Mouse (Mus musculus) monocyte, adult 5-6 weeks (primary cell): ENCODE measurements at regions not wholly inside any gene's neighbourhood (a gene's known extent, or its start where the extent isn't known, plus 50 kb on each side); places are given as distances from the start of the nearest gene placed in this dataset.
"Not testable (repeated sequence)": the region's sequence is repeated elsewhere in the genome, so short reads cannot be mapped to it uniquely, and the experiment has no call there.

ENCODE experiments used
- ATAC-seq: fragments of 153-309, 156-312 bp; replicated peaks from 2 replicates; pipeline ENCODE4 v1.8.0; 2017; ENCODE audit warnings: mild to moderate bottlenecking; ENCODE audit not compliant: low TSS enrichment, insufficient number of reproducible peaks, severe bottlenecking, poor library complexity, low FRiP score

DNA sequence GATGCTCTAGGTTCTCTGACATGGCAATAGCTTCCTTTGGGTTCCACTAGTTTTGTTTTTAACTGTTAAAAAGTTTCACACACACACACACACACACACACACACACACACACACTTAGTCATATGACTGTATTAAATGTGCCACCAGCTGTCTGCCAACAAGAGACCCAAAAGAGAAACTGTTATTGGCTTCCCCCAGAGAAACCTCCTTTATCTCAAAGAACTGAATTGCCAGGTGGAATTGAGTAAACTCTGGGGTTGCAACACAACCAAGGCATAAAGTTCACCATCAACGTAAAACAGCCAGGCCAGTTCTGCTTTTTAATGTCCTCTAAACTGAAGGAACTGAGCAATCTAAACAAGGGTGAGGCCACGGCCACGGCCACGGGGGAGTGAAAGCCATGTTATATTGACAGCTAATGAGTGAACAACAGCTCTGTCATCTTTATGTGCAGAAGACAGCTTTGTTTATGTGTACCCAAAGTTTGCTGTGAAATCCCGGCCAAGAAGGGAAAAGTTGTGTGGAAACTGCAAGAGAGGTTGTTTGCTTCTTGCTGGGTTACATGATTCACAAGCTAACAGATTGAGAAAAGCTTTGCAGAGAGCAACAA is 69.3 kb downstream of the Btg1 start:
- peak; percentile 81 for ATAC-seq

DNA sequence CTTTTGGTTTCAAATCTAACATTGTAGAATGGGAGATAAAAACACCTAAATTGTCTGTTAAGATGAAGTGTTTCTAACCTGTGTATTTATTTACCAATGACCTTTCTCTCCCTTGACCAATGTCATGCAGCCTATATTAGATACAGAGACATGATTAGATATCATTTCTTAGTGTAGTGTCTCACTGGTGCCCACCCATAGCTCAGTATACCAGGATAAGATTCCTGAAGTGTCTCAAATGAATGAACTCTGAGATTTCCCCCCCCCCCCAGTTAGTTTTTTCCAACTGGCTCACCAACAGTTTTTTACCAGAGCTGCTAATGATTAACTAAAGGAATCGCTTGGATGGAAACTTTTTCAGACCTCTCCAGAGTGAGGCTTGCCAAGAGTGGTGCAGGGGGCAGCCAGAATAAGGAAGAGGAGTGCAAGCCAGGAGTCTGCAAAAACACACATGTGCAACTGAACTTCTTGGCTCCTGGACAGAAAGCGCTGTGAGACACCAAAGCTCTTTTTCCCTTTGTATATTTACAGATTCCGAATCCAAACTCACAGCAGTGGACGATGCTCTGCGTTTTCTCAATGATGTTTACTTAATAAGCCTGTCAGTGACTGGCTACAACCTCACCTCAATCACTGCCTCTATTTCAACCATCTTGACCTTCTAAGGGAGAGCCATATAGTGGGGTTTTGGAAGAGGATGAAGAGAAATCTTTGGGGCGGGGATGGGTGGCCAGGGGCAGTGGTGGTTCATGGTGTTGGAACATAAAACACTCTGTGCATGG is 70.0 kb downstream of the Btg1 start:
- no peak for ATAC-seq

DNA sequence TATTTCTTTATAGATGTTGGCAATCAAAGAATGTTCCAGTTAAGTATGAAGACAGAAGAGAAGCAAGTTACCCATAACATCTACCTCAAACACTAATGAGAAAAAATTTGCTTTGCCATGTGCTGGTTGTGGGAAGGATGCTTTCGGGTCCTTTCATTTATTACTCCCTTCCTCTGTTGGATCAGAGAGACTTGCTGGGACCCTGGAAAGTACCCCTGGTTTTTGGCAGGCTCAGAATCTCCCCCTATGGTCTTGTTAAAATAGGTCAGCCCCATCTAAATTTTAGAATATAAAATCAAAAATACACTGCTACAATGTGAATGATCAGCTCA is 70.6 kb downstream of the Btg1 start:
- no peak for ATAC-seq

DNA sequence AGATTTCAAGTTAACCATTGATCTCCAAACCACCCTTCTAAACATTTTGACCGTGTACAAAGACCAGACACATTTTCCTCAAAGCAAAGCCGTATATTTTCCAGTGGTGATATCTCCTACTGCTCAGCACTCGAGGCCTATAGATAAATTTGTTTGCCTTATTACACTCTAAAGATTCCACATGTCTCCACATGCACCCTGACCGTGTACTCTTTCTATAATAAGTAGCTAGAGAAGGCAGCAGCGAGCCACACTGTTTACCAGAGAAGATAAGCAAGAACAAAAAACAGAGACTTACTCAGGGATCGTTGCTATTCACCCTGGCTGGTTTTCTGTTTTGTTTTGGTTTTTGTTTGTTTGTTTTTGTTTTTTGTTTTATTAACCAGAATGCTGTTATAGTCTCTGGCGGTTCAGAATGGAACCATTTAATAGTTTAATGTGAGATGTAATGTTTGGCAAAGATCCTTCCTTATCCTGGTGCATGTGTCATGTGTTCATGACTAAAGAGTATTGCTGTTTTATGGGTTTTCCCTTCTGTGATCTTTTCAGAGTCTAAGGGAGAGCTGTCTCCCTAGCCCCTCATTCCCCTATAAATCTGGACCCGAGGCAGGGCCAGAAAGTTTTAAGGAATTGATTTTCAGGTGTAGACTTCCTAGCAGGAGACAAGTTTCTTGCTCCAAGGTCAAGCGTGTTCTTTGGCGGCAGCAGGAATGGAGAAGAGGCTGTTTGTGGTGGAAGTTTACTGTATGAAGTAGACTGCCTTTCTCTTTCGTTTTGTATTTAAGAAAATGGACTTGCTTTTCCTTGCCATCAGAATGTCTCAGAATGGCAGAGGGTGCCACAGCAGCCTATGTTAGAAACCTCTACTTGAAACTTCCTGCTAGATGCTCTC is 73.4 kb downstream of the Btg1 start:
- ATAC-seq, result no peak

DNA sequence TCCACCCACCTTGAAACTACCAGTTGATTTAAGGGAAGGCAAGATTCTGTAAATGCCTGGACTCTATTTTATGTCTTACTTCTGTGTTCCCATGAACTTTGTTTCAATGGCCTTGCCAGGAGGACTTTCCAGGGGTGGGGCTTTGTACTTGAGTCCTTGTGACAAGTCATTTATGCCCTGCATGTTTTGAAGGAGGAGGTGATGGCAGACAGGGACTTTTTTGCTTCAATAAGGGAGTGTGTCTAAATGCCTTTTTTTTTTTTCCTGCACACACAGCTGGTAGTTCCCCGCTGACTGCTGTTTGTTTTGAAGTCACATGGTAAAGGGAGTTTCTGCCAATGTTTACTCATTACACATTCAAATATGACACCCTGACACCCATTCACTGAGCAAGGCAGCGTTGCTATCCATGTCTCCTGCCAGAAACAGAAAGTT is 74.1 kb downstream of the Btg1 start:
- peak; percentile 64 for ATAC-seq

DNA sequence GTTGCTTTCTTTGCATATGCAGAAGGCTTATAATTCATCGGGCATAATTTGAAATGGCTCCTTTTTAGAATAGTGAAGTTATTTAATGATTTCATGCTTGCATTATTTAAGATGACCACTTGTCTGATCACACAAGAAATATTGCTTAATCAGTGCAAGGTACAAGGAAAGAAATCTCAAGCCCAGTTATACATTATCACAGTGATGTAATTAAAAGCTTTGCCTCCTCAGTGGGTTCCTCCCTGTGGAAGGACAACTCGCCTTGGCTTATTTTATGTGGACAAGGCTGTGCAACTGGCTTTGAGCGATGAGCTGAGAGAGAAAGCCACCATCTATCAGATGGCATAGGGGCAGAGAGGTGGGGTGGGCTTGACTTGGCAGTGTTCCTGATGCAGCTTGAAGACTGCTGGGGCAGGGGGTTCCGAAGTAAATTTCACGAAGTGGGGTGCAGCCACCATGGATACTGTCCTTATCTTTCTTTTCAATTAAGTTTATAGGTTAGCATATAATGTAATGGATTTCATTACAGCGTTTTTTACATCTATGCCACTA is 74.6 kb downstream of the Btg1 start:
- ATAC-seq, result 0 out of 2 replicates have a peak, but pooled peaks have one; percentile 4

DNA sequence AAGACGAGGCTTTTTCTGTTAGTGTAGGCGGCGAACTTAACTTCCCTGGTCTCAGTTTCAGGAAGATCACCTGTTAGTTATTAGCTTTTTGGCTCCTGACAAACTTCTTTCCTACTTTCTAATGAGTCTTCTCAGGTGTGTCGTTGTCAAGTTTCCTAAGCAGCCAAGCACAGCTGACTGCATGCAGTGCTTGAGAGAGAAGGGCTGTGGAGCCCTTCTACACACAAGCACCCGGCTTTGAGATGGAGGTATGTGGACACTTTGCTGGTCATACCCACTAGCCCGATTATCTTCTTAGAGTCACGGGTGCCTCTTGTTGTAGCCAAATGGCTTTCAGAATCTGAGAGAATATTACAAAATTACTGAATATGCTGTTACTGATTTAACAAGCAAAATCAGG is 76.0 kb downstream of the Btg1 start:
- ATAC-seq, result no peak

DNA sequence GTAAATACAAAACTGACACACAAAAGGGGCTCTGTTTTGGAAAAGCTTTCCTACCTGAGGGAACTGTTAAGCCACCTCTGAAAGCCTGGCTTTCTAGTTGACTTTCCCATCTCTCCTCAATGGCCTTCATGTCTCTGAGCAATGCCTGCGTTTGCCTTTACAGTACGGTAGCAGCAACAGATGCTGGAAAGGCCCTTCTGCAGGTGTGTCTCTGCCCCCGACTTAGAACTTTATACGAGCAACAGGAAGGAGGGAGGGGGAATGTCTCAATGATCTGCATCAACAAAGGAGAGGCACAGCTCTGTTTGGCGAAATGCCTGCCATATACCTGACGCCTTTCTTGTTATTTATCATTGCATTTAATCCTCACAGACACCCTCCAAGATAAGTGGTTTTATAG is 77.0 kb downstream of the Btg1 start:
- ATAC-seq, result no peak

DNA sequence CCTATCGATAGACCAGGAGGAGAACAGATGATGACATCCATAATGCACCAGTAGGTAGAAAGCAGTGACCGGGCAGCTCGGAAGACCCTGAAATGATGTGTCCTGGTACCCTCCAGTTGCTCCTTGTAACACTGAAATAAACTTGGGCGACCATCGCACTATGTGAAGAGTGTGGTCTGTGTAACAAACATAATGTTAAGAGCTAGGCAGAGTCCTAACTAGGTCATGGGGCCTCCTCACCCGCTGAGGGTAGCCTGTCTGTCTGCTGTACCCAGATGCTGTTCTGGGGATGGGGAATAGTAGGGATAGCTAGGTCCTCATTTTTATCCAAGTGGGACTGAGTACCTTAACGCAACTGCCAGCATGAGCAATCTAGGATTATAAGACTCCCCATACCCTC is 79.8 kb downstream of the Btg1 start:
- no peak for ATAC-seq

DNA sequence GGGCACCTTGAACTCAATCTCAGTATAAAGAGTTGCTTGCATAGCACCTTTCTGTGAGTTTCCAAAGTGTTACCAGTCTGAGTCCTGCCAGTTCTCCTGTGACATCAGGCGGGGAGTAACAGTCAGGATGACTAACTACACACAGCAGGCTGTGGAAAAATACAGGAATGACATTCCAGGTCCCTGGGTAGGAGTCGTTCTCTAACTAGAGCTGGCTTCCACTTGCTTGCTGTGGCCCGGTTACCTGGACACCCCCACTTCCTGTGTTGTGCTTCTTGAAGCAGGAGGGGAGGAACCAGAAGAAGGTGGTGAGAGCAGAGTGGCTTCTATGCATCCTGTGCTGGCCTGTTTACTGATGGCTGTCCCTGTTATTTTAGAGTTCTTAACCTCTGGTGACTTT is 81.0 kb downstream of the Btg1 start:
- ATAC-seq, result 0 out of 2 replicates have a peak, but pooled peaks have one; percentile 28

DNA sequence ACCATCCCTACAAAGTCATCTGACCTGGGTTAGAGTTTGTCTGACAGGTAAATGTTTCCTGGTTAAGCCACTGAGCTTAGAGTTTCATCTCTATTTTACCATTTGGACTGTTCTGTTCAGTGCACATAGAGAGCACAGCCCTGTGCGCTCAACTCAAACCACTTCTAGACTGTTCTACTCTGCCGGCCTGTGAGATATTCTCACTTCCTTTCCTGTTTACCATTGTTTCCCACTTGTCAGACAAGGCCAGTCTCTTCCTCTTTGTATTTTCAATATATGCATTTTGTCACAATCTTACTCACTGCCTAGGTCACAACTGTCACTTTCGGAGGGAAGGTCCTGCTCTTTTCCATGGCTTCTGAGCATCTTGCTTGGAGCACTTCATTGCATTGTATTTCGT is 89.8 kb downstream of the Btg1 start:
- ATAC-seq, result peak; percentile 63

DNA sequence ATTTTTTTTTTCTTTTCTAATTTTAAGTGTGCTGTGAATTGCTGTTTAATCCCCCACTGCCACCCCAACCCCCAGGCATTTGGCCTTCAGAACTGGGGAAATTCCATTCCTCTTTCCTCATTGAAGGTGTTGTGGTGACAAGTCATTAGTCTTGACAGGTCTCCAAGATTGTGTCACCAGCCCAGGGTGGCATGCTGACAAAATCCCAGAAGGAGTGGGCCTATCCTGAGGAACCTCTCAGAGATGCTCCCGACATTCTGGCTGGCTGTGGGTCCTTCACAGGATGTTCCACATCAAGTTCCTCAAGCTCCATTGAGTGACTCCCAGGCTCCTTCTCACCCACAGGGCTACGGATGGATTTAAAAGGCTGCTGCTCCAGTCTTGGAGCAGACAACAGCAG is 91.7 kb downstream of the Btg1 start:
- no peak for ATAC-seq

DNA sequence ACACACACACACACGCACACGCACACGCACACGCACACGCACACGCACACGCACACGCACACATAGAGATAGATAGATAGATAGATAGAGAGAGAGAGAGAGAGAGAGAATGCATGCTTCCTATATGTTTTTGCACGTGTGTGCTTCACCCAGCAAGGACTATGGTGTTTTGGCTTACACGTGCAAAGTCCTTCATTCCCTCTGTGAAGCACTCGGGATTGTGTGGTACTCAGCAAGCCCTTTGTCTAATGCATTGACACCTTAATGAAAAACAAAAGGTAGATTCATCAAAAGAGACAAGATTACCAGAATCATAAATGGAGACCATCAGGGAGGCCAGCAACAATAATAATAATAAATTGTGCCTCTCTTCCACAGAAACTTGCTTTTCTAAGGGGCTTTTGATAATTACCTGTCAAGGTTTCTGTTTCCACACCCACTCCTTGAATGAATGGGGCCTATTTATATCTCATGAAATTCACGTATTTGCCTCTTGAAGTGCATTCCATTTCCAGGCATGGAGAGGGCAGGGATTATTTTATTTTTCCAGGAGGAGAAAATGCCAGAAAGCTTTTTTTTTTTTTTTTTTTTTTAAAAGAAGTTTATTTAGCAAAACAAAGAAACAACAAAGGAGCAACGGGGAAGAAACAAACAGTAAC is 93.0 kb downstream of the Btg1 start:
- ATAC-seq, result no peak

DNA sequence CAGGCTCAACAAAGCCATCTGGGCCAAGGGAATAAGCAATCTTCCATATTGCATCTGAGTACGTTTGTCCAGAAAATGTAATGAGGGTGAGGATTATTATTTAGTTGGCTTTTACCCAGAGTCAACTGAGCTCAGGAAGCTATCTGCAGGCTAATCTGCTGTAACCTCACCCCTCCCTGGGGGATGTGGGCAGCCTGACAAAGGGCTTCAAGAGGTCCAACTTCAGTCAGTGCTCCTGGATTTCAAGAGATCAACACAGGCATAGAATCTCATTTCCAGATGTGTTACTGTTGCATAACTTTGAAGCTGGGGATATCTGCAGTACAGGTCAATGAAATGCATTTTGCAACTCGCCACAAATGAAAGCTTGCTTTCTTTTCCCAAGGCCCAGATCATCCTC is 95.2 kb downstream of the Btg1 start:
- no peak for ATAC-seq

DNA sequence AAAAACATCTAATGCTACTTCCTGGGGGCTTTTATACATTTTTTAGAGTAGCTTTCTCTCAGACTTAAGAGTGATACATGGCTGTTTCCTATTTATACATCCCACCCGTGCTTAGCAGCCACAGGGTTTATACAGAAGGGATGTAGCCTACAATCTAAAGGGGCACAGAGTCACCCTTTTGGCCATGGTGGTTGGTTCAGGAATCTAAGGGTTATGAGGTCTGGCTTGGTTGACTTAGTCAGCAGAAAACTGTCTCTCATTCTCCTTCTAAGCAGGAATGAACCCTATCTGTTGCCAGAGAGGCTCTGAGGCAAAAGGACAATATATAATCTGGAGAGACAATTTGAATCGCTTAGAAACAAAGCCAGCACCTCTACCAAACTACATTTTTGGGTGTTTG is 97.9 kb downstream of the Btg1 start:
- ATAC-seq, result no peak

DNA sequence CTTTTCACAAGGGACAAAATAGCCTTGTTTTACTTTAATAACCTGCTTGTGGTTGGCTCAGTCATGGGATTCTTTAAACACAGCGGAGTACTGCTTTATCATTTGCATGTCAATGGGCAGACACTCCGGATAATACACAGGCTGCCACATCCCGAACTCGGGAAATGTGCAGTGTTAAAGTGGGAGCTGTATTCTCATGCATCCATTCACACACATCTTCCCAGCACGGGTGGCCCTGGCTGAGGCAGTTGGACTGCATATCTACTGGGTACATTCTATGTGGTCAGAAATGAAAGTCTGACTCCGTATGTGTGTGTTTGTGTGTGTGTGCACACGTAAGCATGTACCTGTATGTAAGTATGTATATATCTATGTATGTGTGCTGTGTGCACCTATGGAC is 100.5 kb downstream of the Btg1 start:
- ATAC-seq, result no peak

DNA sequence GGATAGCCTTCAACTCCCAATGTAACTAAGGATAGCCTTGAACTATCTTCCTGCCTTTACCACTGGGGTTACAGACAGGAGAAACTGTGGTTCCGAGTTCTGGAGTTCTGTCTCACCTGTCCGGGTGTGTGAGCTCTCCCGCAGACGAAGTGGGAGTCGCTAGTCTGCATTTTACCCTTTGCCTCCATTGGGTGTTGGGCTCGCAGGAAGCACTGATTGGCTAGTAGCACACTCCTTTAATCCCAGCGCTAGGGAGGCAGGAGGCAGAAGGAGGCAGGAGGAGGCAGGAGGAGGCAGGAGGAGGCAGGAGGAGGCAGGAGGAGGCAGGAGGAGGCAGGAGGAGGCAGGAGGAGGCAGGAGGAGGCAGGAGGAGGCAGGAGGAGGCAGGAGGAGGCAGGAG is 101.9 kb downstream of the Btg1 start:
- ATAC-seq, result not testable (repeated sequence)

DNA sequence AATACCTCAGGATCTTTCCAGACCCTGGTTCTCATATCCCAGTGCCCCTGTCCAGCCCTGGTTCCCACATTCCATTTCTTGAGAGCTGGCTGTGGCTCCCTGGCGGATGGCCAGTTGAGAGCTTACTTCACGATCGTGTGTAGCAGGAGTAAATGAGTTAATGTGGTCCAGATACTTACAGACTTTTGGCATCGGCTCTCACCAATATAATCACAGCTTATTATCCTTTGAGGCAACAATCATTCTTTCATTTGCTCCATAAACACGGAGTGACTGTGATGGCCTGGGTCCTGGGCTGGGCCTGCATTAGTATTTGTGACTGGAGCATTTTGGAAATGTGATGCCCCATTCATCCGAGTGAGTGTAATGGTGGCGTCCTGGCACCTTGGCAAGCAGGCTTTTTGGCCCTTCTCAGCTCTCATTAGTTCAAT is 103.5 kb downstream of the Btg1 start:
- ATAC-seq, result no peak
